Mouse (Mus musculus): ENCODE data around the gene Ahcy.
"Not testable (repeated sequence)": the region's sequence is repeated elsewhere in the genome, so short reads cannot be mapped to it uniquely, and the experiment has no call there.

Ahcy gene

DNA sequence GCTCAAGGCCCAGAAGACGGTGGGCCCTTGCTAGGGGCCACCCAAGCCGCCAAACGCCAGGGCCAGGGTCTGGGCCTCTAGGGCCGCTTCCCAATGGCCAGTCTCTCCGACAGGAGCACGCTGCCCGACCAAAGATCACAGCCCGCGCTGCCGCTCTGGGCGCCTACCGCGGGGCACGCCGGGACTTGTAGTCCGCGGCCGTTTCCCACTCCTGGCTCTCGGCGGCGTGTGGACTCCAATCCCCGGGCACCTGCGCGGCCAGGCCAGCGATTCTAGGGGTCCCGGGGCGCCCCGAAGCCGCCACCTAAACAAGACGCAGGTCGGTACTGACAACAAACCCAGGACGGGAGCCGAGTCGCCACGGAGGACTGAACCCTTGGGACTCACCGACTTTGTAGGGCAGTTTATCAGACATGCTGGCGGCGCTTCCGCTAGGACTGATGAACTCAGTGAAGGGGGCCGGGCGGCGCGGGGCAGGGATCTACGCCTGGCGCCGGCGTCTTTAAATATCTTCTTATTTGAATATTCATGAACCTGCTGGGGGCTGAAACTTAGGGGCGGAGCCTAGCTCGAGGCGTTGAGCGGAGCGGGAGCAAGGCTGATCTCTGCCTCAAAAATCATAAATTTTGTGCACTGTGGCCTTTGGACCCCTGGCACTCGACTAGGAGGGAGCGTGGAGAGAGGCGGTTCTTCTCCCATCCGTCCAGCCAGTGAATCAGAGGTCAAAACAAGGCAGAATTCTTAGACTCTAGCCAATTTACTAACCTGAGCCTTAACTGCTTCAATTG lies at the start of gene Ahcy:
Gene Ahcy, minus strand, starts transcription at position 520 of the 788 bp plus-strand sequence.
- DNase-seq: peak; percentile 91

DNA sequence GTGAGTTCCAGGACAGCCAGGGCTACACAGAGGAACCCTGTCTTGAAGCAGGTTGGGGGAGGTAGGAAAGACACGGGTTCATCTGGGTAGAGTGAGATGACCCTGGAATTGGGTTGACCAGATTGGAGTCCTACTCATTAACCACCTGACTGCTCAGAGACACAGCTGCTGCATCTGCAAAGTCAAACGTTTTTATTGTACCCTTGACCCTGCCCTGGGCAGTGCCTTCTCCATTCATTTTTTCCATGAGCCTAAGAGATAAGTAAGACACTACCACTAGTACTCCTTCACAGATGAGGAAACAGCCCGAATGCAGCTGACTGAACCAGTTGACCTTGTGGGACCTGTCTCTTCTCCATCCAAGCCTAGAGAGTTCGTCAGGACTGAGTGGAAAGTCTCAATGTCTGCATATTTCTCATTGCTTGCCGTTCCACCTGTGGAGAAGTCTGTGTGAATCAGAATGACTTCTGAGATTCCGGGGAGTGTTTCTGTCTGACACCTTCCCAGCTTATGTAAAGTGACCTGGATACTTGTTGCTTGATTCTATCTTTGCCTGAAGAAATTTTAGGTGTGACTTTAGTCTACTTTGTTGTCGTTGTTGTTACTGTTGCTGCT lies 41.0 kb upstream of the Ahcy start:
- no peak for DNase-seq

DNA sequence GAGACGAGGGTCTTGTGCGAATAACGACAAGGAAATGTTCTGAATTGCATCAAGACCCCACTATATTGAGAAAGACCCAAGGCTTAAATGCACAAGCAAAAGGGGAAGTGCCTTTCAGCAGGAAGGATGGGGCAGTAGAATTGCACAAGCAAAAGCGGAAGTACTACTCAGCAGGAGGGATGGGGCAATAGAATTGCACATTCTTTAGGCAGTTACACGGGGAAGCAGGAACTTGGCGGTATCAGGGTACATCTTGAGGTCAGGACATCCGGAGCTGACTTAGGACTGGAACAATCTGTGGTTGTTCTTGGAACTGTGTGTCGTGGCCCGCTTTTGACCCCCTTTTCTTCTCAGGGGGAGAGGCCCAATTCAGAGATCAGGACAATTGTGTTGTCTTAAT lies 33.0 kb upstream of the Ahcy start:
- not testable (repeated sequence) for DNase-seq

DNA sequence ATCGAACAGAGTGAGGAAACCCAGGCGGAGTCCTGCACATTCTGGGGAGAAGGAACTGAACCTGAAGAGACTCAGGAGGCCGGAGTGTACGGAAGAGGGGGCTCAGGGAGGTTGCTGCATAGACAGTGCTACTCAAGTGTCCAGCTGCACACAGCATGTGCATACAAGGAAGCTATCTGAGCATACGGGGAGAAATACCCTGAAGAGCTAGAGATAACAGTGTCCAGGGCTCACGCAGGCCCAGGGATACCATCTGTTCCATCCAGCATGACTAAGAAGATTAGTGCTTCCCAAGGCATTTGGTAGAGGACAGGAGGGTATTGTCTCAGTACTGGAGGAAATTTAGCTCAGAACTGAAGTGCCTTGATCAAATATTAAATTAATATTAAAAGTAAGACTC lies 29.3 kb upstream of the Ahcy start:
- no peak for DNase-seq

DNA sequence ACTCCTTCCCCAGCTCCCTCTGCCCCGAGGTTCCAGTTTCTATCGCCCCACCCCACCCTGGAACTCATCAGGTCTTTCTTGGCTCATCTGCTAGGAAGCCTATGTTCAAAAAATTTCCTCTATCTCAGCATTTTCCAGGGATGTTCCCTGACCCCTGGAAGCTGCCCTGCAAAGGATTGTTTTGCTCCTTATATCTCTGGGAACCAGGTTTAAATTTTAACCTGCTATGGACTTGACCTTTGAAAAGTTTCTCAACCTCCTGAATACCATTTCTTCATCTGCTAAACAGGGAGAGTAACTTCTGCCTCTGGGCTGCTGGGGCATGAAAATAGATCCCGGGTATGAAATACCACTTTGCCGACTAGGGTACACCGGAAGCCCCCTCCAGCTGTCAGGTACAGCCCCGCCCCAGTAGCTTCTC lies 27.5 kb upstream of the Ahcy start:
- DNase-seq: no peak

DNA sequence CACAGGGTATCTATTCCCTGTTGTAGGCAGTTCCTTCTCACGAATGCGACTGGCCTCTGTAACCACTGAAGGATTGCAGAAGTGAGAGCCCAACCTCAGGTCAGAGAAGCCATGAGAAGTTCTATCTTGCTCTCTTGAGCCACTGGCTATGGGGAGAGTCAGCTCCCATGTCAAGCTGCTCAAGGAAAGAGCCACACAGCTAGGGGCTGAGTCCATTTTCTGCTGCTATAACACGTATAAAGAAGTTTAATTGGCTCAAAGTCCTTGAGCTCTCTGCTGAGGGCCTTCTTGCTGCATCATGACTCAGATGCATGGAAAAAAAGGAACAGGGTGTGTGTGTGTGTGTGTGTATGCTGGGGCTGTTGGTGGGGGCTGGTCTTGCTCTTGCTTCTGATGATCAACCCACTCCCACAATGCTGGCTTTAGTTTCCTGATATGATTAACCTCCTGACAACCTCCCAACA lies 26.5 kb upstream of the Ahcy start:
- DNase-seq: no peak

DNA sequence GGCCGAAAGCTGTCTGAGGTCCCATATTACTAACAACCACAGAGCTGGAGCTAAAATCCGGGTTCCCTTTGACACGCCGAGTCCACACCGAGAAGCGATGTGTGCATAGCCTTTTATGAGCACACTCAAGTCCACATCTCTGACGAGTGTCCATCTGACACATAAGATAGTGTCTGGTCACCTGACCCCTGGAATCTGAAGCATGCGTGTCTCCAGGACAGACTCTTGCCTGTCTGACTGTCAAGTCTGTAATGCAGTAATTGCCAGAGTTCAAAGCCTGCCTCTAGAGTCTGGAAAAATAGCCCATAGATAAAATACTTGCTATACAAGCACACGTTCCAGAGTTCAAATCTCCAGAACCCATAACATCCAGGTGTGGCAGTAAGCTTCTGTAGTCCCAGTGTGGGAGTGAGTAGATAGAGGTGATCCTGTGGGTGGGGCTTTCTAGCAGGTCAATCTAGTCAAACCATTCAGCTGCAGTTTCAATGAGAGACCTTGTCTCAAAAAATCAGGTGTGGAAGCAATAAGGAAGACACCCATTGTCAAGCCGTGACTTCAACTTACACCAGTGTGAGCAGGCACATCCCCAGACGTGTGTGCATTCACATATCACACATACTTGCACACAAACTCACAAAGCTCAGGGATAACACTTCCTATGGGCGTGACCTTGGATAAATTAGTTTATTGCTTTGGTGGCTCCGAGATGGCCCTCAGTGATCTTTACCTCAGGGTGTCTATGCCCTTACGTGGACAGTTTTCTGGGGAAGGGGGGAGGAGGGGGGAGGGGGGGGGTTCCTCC lies 25.9 kb upstream of the Ahcy start:
- DNase-seq: no peak

DNA sequence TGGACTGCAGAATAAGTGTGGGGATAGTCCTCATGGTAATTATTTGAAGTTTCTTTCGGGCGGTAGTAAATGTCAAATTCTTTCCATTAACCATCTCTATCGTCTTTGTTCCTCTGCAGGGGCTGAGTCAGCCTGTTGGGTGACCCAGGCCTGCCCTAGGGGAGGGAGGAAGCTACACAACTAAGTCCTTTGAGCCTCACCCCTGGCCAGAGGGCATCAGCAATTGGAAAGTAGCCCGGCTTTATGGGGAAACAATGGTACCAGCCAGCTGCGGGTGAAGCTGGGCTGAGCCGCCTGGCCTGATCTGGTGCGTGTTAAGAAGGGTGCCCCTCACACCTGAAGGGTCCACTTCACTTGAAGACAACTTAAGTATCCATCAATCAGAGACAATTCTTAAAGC lies 25.1 kb upstream of the Ahcy start:
- peak; percentile 42 for DNase-seq

DNA sequence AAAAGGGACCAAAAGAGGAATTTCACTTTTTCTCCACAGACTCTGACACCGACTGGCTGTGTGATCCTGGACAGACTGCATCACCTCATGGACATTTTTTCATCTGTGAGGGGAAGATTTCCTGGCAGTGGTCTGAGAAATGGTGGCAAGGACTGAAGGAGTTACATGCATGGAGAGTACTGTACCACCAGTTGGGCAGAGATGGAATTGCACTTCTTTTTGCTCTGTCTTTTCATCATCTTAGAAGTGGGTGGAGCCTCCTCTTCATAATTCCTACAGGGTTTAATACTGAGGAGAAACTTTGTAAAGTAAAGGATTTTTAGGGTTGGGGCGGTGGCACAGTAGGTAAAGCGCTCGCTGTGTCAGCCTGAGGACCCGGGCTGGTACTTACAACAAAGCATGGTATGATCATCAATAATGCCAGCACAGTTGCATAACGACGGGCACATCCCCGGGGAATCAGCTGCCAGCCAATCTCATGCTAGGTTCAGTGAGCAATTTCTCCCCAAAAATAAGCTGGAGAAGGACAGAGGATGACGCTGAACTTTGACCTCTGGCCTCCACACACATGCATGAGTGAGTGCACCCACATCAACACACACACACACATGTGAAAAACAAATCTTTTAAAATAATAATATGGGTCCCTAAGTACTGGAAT lies 24.6 kb upstream of the Ahcy start:
- no peak for DNase-seq

DNA sequence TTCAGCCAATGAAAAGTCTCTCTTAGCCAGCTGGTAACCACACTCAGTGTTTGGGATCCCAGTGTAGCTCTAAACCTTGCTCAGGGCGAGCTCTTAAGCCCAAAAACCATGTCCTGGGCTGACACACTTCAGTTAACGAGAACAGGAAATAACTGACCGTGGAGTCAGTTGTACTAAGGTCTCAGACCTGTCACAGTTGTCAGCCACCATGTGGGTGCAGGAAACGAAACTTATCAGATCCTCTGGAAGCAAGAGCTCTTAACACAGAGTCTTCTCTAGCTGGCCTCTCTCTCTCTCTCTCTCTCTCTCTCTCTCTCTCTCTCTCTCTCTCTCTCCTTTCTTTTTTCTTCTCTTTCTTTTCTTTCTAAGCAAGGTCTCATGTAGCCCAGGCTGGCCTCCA lies 19.1 kb upstream of the Ahcy start:
- no peak for DNase-seq

DNA sequence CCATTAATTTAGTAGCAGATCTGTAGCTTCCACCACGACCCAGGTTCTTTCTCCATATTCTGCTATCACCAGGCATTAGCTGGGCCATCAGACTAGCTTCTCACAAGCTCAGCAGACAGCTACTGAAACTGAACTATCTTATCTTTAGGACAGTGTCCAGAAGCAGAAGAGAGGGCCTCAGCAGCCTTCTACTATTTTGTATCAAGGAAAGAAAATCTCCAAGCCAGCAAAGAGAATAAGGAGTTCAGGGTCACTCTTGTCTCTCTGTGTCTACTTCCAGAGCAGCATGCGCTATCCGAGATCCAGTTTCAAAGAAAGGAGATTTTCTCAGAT lies 17.4 kb upstream of the Ahcy start:
- DNase-seq: no peak

DNA sequence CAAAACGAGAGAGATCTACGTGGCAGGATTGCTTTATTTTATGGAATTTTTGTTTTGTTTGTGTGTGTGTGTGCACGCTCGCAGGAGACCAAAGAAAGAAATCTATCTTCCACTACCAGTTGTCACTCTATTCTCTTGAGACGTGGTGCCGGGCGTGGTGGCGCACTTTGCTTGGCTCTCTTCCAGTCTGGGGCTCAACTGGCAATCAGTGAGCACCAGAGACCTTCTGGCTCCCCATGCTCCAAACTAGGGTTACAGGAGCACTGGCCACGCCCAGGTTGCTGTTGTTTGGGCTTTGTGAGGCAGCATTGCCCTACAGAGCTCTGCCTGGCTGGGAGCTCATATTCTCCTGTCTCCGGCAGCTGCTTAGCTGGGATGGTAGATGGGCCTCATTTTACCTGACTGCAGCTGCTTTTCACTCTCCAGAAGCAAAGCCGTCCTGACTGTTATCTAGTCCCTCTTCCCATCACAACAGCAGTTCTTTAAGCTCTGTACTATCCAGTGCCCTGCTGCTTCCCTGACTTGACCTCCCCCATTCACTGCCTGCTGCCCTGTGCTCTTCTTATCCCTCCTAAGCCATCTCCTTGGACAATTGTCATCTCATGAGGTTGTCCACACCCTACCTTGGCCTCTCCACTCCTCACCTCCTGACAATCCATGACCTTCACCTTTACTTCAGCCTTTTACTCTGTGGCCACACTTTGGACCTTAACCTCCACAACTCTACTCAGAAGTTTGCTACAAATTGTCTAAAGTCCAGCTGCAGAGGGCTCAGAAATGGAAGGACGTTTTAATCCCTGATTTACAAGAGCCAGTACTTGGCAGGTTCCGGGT lies 16.8 kb upstream of the Ahcy start:
- DNase-seq: no peak

DNA sequence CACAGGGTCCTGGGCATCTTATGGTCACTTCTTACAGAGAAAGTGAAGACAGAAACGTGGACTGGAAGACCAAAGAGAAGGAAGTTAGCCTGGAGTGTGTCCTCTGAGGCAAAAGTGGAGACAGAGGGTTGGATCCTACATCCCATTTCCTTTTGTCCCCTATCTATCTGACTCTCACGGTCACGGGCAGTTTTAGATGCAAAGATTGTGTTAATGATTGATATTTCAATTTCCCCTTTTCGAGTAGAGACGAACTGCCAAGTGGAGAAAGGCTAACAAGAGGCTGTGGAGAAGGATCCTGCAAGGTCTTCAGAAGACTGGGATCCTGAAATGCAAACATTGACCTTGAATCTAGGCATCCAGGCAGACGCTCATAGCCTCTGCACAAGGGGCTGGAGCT lies 14.0 kb upstream of the Ahcy start:
- no peak for DNase-seq

DNA sequence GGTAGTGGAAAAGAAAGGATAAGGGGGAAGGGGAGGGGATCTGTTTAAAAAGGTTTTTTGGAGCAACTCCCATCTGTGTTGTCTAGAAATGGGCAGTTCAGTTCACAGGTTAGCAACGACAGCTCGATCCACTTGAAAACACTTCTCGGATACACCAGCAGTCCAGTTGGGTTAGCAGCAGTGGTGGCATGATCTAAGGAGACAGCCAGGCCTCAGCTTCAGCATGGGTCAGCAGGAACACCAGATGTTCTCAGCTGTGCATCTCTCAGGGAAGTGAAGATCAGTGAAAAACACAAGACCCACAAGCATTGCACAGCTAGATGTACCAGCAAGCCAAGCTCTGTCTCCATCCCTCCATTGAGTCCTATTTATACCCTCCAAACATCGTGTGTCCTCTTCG lies 12.0 kb upstream of the Ahcy start:
- no peak for DNase-seq

DNA sequence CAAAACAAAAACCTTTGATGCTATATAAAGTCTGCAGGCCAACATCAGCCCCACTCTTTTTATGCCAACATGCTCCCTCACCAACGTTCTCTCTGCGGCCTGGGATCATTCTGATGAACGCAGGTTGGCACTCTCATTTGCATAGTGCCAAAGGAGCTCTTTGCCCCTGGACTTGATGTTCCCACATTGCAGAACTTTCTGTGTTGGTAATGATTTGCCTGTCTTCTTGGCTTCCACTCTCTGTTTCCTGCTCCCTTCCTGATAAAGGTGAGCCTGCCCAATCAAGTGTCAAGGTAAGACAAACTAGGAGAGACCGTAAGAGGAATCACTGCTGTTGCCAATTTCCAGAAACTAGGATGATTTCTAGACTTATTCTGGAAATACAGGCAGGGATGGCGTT lies 10.2 kb upstream of the Ahcy start:
- DNase-seq: no peak

DNA sequence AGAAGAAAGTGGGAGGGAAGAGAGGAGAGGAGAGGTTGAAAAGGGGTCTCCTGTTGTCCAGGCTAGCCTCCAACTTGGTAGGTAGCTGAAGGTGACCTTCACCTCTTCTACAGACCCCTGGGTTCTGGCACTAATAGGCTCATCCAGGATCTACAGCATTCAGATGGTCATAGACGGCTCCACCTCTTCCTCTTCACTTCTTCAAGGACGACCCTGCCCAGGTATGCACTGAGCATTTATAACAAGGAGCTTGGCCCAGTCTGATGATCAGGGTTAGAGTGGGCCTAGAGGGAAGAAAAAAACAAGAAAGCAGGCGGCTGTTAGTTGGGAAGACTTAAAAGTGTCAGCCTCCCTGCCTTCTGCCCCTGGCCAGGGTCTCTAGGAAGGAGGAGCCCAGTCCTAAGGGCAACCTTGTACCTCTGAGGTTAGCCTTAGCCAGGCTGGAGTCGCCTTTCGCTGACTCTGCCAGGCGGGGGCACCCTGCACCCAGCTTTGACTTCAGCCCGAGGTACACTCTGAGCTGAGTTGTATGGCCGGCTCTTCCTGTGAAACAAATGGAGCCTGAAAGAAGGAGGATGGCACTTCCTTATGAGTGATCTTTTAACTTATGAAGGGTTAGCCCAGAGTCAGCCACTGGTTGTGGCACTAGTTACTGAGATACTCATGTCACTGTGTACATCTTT lies 8.0 kb upstream of the Ahcy start:
- DNase-seq: peak; percentile 55

DNA sequence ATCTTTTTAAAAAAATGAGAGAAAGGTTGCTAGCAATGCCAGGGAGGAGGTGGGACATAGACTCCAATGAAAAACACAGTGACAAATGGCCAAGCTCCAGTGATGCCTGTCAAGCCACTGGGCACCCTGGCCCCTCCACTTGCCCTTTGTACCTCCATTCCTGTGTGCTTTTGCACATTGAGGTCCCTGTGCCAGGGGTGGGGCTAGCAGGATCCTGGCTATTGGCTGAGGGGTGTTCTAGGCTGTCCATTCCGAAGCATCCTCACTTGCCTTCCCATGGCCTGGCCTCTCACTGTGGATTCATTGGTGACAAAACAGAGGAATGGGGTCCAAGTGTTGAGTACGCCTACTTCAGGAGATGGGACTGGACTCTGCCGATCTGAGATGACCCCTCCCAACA lies 6.8 kb upstream of the Ahcy start:
- DNase-seq: no peak

DNA sequence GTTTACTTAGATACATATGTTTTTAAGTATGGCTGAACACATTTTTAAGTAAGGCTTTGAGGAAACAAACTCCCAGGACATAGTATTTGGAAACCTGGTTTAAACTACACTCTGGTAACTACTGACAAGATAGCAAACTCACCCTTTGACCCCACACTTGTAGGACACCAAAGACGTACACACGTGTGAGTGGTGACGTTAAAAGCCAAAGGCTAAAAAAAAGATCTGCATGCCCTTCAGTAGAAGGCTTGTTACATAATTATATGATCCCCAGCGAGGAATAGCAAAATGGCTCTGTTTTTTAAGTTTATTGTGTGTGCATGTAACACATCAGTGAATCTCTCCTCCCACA lies 5.9 kb upstream of the Ahcy start:
- DNase-seq: no peak

DNA sequence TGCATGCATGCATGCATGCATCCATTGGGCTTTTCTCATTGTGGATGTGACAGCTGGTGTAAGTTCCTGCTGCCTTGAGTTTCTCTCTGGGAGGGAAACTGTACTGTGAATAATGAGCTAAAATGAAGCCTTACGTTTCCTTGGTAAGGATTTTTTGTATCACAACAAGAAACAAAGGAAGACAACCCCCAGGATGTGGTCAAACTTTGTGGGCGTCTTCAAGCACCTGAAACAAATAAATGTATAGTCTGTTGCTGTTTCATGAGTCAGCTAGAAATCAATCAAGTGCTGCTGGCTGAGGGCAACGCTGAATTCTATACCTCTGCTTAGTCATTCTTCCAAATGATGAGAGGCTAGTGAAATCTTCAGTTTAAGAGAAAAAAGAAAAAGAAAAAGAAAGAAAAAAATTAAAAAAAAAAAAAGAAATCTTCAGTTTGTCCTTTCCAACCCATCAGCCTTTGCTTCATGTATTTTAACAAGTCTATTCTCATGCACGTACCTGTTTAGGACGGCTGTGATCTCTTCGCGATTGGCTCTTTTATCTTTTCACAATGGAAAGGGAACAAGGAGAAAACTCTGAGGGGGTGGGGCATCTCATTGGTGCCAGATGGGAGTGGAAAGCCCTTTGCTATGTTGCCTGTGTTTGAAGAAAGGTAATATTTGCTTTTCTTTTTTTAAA lies 5.3 kb upstream of the Ahcy start:
- DNase-seq: no peak

DNA sequence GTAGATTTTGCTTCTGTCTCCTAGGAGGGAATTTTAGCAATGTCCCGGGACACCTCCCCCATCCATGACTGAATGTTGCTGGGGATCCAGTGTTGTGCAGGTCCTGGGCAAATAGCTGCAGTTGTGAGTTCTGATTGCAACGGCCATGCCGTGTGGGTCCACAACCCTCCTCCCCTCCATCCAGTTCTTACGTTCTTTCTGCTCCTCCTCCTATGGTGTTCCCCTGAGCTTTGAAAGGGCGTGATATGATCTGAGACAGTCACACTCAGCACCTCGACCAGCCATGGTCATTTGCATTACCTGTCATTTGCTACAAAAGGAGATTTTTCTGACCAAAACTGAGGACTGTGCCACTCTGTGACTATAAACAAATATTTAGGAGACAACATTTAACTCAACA lies 1.4 kb upstream of the Ahcy start:
- no peak for DNase-seq

DNA sequence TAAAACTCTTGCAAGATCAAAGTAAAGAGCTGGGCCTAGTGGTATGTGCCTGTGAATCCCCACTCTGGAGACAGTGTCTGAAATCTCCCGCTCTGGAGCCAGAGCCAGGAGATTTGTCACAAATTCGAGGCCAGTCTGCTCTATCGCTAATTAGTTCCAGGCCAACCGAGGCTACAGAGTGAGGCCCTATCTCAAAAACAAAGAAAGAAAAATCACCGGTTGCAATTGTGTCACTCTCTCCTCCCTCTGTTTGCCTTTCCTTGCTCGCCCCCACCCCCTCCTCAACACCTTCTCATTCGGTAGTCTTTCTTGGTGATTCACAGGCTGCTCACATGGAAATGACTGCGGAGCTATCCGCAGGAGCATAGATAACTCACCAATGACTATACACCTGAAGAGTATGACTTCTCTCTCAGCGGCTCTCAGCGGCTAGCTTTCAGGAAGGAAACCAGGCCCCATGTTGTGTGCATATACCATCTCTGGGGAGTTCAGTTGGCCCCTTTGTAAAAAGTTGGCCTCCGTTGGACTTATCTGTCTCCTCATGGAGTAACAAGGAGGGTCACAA lies 551 bp upstream of the Ahcy start:
- DNase-seq: peak; percentile 41

Measured in right cerebral cortex, adult 18-20 months (tissue).